Mouse (Mus musculus): Measurements from ENCODE around the gene Cyth2. TPM values are rescaled to one million over a fixed set of nuclear protein-coding genes. Genes with fewer than 3 reads are reported as not detected.

The Cyth2 gene
- polyA plus RNA-seq, 1 experiment = 22.4 TPM

- Histone ChIP-seq H3K4me1 (ENCODE audit: control insufficient read depth) (no peaks in the 10 kb centered on the region), H3K27me3 (ENCODE audit: control insufficient read depth) (peaks cover 28% of the 10 kb centered on the region), H3K9me3 (ENCODE audit: control insufficient read depth, low read length) (no peaks in the 10 kb centered on the region), H3K4me3 (replicated peaks) (no peak overlapping the region), H3K36me3 (ENCODE audit: control insufficient read depth) (no peaks in the 10 kb centered on the region)
- no peak for TF ChIP-seq GATA1 (IDR thresholded peaks at IDR 0.05; ENCODE audit: low read length)
- no peak for TF ChIP-seq TAL1 (IDR thresholded peaks at IDR 0.05; ENCODE audit: low read length)
Observed at GRCm38 (mm10) chr7:45759400-45759799, 55.0 kb downstream of the Cyth2 start.

Other genes with a start within 250 kb of the Cyth2 start
- gene Bcat2, start 244.4 kb downstream of the Cyth2 start, polyA plus RNA-seq (2012) = 1.1 and 2.6 TPM in 2 replicates
- not detected in 2 replicates for gene Fgf21, start 199.1 kb downstream of the Cyth2 start, polyA plus RNA-seq (2012)
- gene Fut1, start 197.3 kb downstream of the Cyth2 start, polyA plus RNA-seq (2012) = not detected in 2 replicates
- 0.05 TPM in 1 of 2 replicates, not detected in the other for gene Izumo1, start 192.8 kb downstream of the Cyth2 start, polyA plus RNA-seq (2012)
- gene Rasip1, start 187.1 kb downstream of the Cyth2 start, polyA plus RNA-seq (2012) = 0.04 and 0.06 TPM in 2 replicates
- not detected in 2 replicates for gene Mamstr, start 174.6 kb downstream of the Cyth2 start, polyA plus RNA-seq (2012)
- gene Fut2, start 148.2 kb downstream of the Cyth2 start, polyA plus RNA-seq (2012) = 0.09 TPM in 1 of 2 replicates, not detected in the other
- not detected in 2 replicates for gene Ntn5, start 130.6 kb downstream of the Cyth2 start, polyA plus RNA-seq (2012)
- not detected in 2 replicates for gene Sec1, start 120.2 kb downstream of the Cyth2 start, polyA plus RNA-seq (2012)
- gene Car11, start 114.7 kb downstream of the Cyth2 start, polyA plus RNA-seq (2012) = not detected in 2 replicates
- gene Dbp, start 109.5 kb downstream of the Cyth2 start, polyA plus RNA-seq (2012) = 0.07 TPM in 2 replicates
- gene Rpl18, start 99.1 kb downstream of the Cyth2 start, polyA plus RNA-seq (2012) = 1,232 and 1,322 TPM in 2 replicates
- gene Sphk2, start 96.6 kb downstream of the Cyth2 start, polyA plus RNA-seq (2012) = 5.1 and 5.7 TPM in 2 replicates
- gene Fam83e, start 93.4 kb downstream of the Cyth2 start, polyA plus RNA-seq (2012) = 0.03 and 0.11 TPM in 2 replicates
- not detected in 2 replicates for gene Spaca4, start 88.8 kb downstream of the Cyth2 start, polyA plus RNA-seq (2012)
- gene Lmtk3, start 30.8 kb downstream of the Cyth2 start, polyA plus RNA-seq (2012) = 0.01 and 0.04 TPM in 2 replicates
- 0.04 TPM in 1 of 2 replicates, not detected in the other for gene Sult2b1, start 29.9 kb downstream of the Cyth2 start, polyA plus RNA-seq (2012)
- gene Kcnj14, start 10.2 kb upstream of the Cyth2 start, polyA plus RNA-seq (2012) = 0.02 and 0.04 TPM in 2 replicates
- 1.1 and 1.4 TPM in 2 replicates for gene Grwd1, start 16.4 kb upstream of the Cyth2 start, polyA plus RNA-seq (2012)
- gene Kdelr1, start 58.2 kb upstream of the Cyth2 start, polyA plus RNA-seq (2012) = 18.7 and 19.2 TPM in 2 replicates
- gene Grin2d, start 63.8 kb upstream of the Cyth2 start, polyA plus RNA-seq (2012) = 0.01 TPM in 2 replicates
- gene Syngr4, start 82.1 kb upstream of the Cyth2 start, polyA plus RNA-seq (2012) = 1.1 and 1.2 TPM in 2 replicates
- gene Tmem143, start 82.4 kb upstream of the Cyth2 start, polyA plus RNA-seq (2012) = 1.4 and 2.0 TPM in 2 replicates
- 3.5 and 9.5 TPM in 2 replicates for gene Emp3, start 106.8 kb upstream of the Cyth2 start, polyA plus RNA-seq (2012)
- 0.02 TPM in 1 of 2 replicates, not detected in the other for gene Ccdc114, start 109.5 kb upstream of the Cyth2 start, polyA plus RNA-seq (2012)
- gene Abcc6, start 215.7 kb upstream of the Cyth2 start, polyA plus RNA-seq (2012) = 0.03 and 0.04 TPM in 2 replicates
- gene Nomo1, start 219.1 kb upstream of the Cyth2 start, polyA plus RNA-seq (2012) = 1.4 and 1.8 TPM in 2 replicates